ENCODE assay signal across 8 mouse cellular contexts in the genomic region with DNA sequence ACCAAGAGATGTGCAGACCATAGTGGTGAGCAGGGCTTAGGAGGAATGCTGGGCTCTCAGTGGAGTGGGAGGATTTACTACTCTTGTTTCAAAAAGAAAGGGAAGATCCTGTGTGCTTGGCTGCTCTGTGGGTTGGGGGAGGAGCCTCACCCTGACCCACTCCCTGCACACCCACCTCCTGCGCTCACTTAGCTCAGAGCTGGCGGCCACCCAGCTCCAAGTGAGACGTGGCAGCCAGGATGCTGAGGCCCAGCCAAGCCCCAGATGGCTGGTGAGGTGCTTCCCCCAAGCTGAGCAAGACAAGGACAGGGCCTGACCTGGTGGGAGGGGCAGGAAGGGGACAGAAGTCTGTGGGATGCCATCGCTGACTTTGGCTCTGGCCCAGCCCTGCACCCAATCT. TPM values are rescaled to one million over a fixed set of nuclear protein-coding genes. Genes with fewer than 3 reads are reported as not detected.
DNase-seq lines count a peak whose midpoint lies in the region; ATAC-seq lines count a peak whose summit lies in the region.
"Had no signal": no experiment of that assay in that cellular context is flagged by ENCODE, and none has a peak within 500 bp of the region (broad histone marks: within the 10 kb centered on the region; RNA-seq: fewer than 3 reads in every experiment).

No protein-coding gene starts in this region.

- H3K27me3 ChIP-seq in intestine, embryonic 15.5 days (replicated peaks), result no peaks in the 10 kb centered on the region
- H3K27me3 ChIP-seq in neural tube, embryonic 13.5 days, result no peaks in the 10 kb centered on the region
- H3K27me3 ChIP-seq: midbrain, embryonic 12.5 days had no signal

- DNase-seq in ZHBTc4 (ENCODE audit: low read depth, low spot score), result peak; percentile 7
- DNase-seq in adrenal gland, postnatal 36 days, result peak; percentile 47 to 74
- peak; percentile 68 for DNase-seq in gastrocnemius, adult 18-20 months (ENCODE audit: low spot score)
- DNase-seq in left cerebral cortex, postnatal 36 days (ENCODE audit: low spot score in 2 of 2), result peak; percentile 61 to 66
- DNase-seq in thymus, postnatal 4 days, result peak; percentile 33

- no peaks in the 10 kb centered on the region for H3K9me3 ChIP-seq in intestine, embryonic 15.5 days
- no peaks in the 10 kb centered on the region for H3K9me3 ChIP-seq in neural tube, embryonic 13.5 days
- H3K9me3 ChIP-seq: midbrain, embryonic 12.5 days had no signal

- WGBS in intestine, embryonic 15.5 days, result 34% methylated on average over 4 of the region's 4 CpGs
- WGBS in neural tube, embryonic 13.5 days, result 32% methylated on average over 4 of the region's 4 CpGs

- H3K9ac ChIP-seq in intestine, embryonic 15.5 days, result no peak overlapping the region
- H3K9ac ChIP-seq in neural tube, embryonic 13.5 days, result no peak overlapping the region
- H3K9ac ChIP-seq: midbrain, embryonic 12.5 days had no signal

- intact Hi-C loops in left cerebral cortex, postnatal 36 days (cut with DNase I), result no loop called here

- no peak overlapping the region for H3K4me3 ChIP-seq in intestine, embryonic 15.5 days (replicated peaks)
- no peak overlapping the region for H3K4me3 ChIP-seq in neural tube, embryonic 13.5 days
- H3K4me3 ChIP-seq: midbrain, embryonic 12.5 days had no signal

- peak overlapping the region; percentile 41; the same call in 1 of the 2 replicates for H3K27ac ChIP-seq in intestine, embryonic 15.5 days
- no peak overlapping the region for H3K27ac ChIP-seq in neural tube, embryonic 13.5 days (replicated peaks)
- H3K27ac ChIP-seq: midbrain, embryonic 12.5 days had no signal

- H3K36me3 ChIP-seq in intestine, embryonic 15.5 days, result no peaks in the 10 kb centered on the region
- no peaks in the 10 kb centered on the region for H3K36me3 ChIP-seq in neural tube, embryonic 13.5 days
- H3K36me3 ChIP-seq: midbrain, embryonic 12.5 days had no signal

- no peak overlapping the region for H3K4me2 ChIP-seq in intestine, embryonic 15.5 days (replicated peaks)
- no peak overlapping the region for H3K4me2 ChIP-seq in neural tube, embryonic 13.5 days
- H3K4me2 ChIP-seq: midbrain, embryonic 12.5 days had no signal

- peaks cover 24% of the 10 kb centered on the region for H3K4me1 ChIP-seq in intestine, embryonic 15.5 days (replicated peaks)
- peaks cover 3% of the 10 kb centered on the region; the same call in 1 of the 2 replicates for H3K4me1 ChIP-seq in neural tube, embryonic 13.5 days (replicated peaks)

- peak; percentile 80 for ATAC-seq in intestine, embryonic 15.5 days
- peak; percentile 47; the same call in 1 of the 2 replicates for ATAC-seq in neural tube, embryonic 13.5 days (ENCODE audit: low read depth)

RNA-seq across cellular contexts. Expression of gene Adamts2, which starts 30.4 kb away (rescaled TPM):
- 10 to 100 TPM in 1 of 2 experiments, 1 to 10 TPM in 1; 6.4 to 13.1 TPM for total RNA-seq in adrenal gland, postnatal 36 days (2021)
- total RNA-seq in gastrocnemius, adult 18-20 months (2021), result 1 to 10 TPM; 4.8 to 5.6 TPM
- 8.5 and 9.0 TPM in 2 replicates for polyA plus RNA-seq in intestine, embryonic 15.5 days (2015; fragmentation: Nextera tagmentation; extraction: Ambion mirVana)
- 10 to 100 TPM in 1 of 2 experiments, 1 to 10 TPM in 1; 8.2 to 12.6 TPM for total RNA-seq in left cerebral cortex, postnatal 36 days (2021)
- polyA plus RNA-seq in neural tube, embryonic 13.5 days (2015; fragmentation: Nextera tagmentation; extraction: Ambion mirVana), result 3.7 and 4.8 TPM in 2 replicates

Comparison
In these comparisons a context has a peak if more than half of its experiments do, and no peak if none do; other contexts are left out.
1. DNase-seq: peak in every context shown above with its lines; median percentile 68 in gastrocnemius, adult 18-20 months; 64 in left cerebral cortex, postnatal 36 days; 60 in adrenal gland, postnatal 36 days; 33 in thymus, postnatal 4 days; 7 in ZHBTc4.